Mouse (Mus musculus) embryonic facial prominence, embryonic 11.5 days (tissue): ENCODE results near the gene Mvb12b. TPM values are rescaled to one million over a fixed set of nuclear protein-coding genes. Genes with fewer than 3 reads are reported as not detected.

Source experiments
- ATAC-seq: fragments of 200-750 bp; cut with Nextera tagmentation; replicated peaks from 2 replicates; pipeline ENCODE4 v1.8.0; 2017; ENCODE audit warnings: low read depth; ENCODE audit not compliant: insufficient number of reproducible peaks, low FRiP score, low TSS enrichment
- DNase-seq: peaks from one replicate; pipeline ENCODE4 v3.0.0-alpha.2; 2015; ENCODE audit warnings: low spot score
- H3K27ac ChIP-seq: fragments of 300-500 bp; sonication (generic); replicated peaks from 2 replicates; pipeline ENCODE4 v1.5.1; 2014; ENCODE audit warnings: mild to moderate bottlenecking, low read depth, low read length, control low read depth
- H3K27me3 ChIP-seq: fragments of 300-500 bp; sonication (generic); 2 replicates; pipeline ENCODE4 v1.6.1; 2014; ENCODE audit warnings: mild to moderate bottlenecking, low read length, moderate library complexity, mixed read lengths; ENCODE audit not compliant: control insufficient read depth, insufficient read depth
- H3K36me3 ChIP-seq: fragments of 300-500 bp; sonication (generic); replicated peaks from 2 replicates; pipeline ENCODE4 v1.6.1; 2014; ENCODE audit warnings: low read depth, mild to moderate bottlenecking, low read length, moderate library complexity, mixed read lengths; ENCODE audit not compliant: control insufficient read depth, insufficient read depth
- H3K4me1 ChIP-seq: fragments of 300-500 bp; sonication (generic); 2 replicates; pipeline ENCODE4 v1.6.1; 2014; ENCODE audit warnings: low read length, mixed read lengths; ENCODE audit not compliant: control insufficient read depth, insufficient read depth
- H3K4me2 ChIP-seq: fragments of 300-500 bp; sonication (generic); 2 replicates; pipeline ENCODE4 v1.6.1; 2014; ENCODE audit warnings: low read depth, mild to moderate bottlenecking, control low read depth, low read length, moderate library complexity
- H3K4me3 ChIP-seq: fragments of 300-500 bp; sonication (generic); 2 replicates; pipeline ENCODE4 v1.5.1; 2014; ENCODE audit warnings: low read depth, low read length, control low read depth
- H3K9ac ChIP-seq: fragments of 300-500 bp; sonication (generic); replicated peaks from 2 replicates; pipeline ENCODE4 v1.6.1; 2014; ENCODE audit warnings: mild to moderate bottlenecking, control low read depth, low read length
- H3K9me3 ChIP-seq: fragments of 300-500 bp; sonication (generic); replicated peaks from 2 replicates; pipeline ENCODE4 v1.6.1; 2016; ENCODE audit warnings: mild to moderate bottlenecking, low read length, inconsistent platforms, mixed read lengths; ENCODE audit not compliant: control insufficient read depth
- WGBS: fragments of 180-500 bp; shearing (Covaris S2); extraction: QIAGEN DNeasy Blood & Tissue Kit; methylation state at CpG from one replicate; pipeline ENCODE4 v1.1.7; 2014; 5-methylcytosine and 5-hydroxymethylcytosine counted together
- polyA plus RNA-seq: library from polyadenylated mRNA; unstranded; fragments of >200 nt; fragmentation: Nextera tagmentation; extraction: Ambion mirVana; gene quantifications from 2 replicates; pipeline ENCODE4 v1.2.1, GENCODE M21; 2014

The Mvb12b gene
- polyA plus RNA-seq, 1 experiment from 2014 or later, result 23.3 TPM

DNA sequence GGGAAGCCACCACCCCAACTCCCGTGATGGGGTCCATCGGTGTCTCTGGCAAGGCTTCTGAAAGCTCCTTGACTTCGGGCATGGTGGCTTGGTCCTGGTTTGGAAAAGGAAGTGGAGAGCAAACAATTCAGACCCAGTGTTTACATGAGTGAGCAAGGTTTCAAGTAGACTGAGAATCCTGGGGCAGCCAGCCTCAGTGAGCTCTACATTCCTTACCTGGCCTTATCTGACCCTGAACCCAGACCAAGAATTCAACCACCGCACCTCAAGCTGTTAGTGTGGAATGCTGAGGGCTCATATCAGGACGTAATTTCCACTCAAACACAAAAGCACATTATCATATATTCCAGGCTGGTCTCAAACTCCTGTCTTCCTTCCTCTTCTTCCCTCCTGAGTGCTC, 13.4 kb downstream of the Mvb12b start:
- Histone ChIP-seq H3K27ac (no peak overlapping the region), H3K27me3 (no peaks in the 10 kb centered on the region), H3K9me3 (no peaks in the 10 kb centered on the region), H3K9ac (no peak overlapping the region), H3K4me1 (peaks cover 3% of the 10 kb centered on the region), H3K4me2 (no peak overlapping the region), H3K36me3 (no peaks in the 10 kb centered on the region; the same call in 1 of the 2 replicates), H3K4me3 (no peak overlapping the region)
- ATAC-seq, result no peak
- WGBS, result 81% methylated on average over 5 of the region's 5 CpGs
- no peak for DNase-seq

DNA sequence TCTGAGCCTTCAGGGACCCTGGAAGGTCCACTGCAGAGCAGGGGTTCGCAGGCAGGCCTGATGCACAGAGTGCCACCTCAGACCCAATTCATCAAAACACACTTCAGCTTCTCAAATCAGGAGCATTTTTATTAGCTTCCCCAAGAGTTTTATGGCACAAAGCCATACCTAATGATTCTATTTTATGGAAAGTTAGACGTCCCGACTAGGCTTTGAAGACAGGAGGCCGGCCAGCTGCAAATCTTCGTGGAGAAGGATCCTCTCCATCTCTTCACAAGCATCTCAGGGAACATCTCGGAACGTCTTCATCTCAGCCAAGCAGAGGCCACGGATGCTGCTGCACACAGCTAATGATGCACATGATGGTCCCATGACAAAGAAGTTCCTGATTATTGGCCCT, 14.2 kb downstream of the Mvb12b start:
- ATAC-seq (no peak), DNase-seq (no peak)
- H3K36me3 ChIP-seq, result no peaks in the 10 kb centered on the region; the same call in 1 of the 2 replicates
- no peaks in the 10 kb centered on the region for H3K27me3 ChIP-seq
- H3K4me3 ChIP-seq, result no peak overlapping the region
- no peaks in the 10 kb centered on the region for H3K9me3 ChIP-seq
- H3K27ac ChIP-seq, result no peak overlapping the region
- H3K4me2 ChIP-seq, result no peak overlapping the region
- 0 out of 2 replicates have a peak overlapping the region, but pooled peaks have one; percentile 19 for H3K9ac ChIP-seq
- peaks cover 3% of the 10 kb centered on the region for H3K4me1 ChIP-seq
- 90% methylated on average over 8 of the region's 8 CpGs for WGBS

DNA sequence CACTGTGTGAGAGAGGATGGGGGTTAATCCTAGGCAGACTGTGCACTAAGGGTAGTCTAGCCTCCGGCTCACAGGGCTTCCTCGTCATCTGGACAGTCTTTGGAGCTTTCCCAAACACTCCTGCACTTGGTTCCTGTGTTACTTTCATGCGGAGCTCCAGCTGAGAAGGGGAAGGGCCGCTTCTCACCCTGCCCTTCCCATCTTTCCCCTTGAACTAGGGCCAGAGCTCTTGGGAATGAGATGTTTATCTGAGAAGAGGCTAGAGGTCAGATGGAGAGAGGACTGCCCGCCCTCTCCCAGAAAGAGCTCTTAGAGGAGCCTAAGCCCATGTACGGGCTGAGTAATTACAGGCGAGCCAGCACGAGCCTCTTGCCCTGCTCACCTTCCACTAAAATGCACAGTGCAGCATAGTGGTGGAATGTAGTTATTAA, 14.9 kb downstream of the Mvb12b start:
- no peak for DNase-seq
- peaks cover 3% of the 10 kb centered on the region for H3K4me1 ChIP-seq

DNA sequence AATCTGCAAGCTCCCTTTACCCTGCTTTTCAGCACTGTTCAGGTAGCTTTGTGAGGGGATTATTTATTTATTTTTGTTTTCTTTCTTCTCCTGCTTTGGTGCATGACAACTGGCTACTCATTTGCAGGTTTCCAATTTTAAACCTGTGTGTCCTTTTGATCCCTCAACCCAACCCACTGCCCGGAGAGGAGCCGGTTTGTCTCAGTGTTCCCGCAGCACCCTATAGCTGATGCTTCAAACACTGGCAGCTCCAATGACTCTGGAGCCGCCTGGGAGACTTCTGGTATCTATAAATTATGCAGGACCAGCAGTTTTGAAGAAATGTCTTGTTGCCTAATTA, 16.6 kb downstream of the Mvb12b start:
- Histone ChIP-seq H3K4me3 (no peak overlapping the region), H3K4me2 (no peak overlapping the region), H3K9ac (no peak overlapping the region), H3K9me3 (no peaks in the 10 kb centered on the region), H3K27ac (no peak overlapping the region), H3K36me3 (no peaks in the 10 kb centered on the region; the same call in 1 of the 2 replicates), H3K4me1 (no peaks in the 10 kb centered on the region; the same call in 1 of the 2 replicates), H3K27me3 (no peaks in the 10 kb centered on the region)
- no peak for ATAC-seq
- DNase-seq, result no peak
- WGBS, result 85% methylated on average over 4 of the region's 4 CpGs

More for the DNA sequence above, 14.9 kb downstream of the Mvb12b start:
- Histone ChIP-seq H3K4me2 (no peak overlapping the region), H3K9me3 (no peaks in the 10 kb centered on the region), H3K4me3 (no peak overlapping the region), H3K27me3 (no peaks in the 10 kb centered on the region), H3K9ac (no peak overlapping the region), H3K27ac (no peak overlapping the region), H3K36me3 (no peaks in the 10 kb centered on the region; the same call in 1 of the 2 replicates)
- 50% methylated on average over 8 of the region's 8 CpGs for WGBS
- no peak for ATAC-seq

DNA sequence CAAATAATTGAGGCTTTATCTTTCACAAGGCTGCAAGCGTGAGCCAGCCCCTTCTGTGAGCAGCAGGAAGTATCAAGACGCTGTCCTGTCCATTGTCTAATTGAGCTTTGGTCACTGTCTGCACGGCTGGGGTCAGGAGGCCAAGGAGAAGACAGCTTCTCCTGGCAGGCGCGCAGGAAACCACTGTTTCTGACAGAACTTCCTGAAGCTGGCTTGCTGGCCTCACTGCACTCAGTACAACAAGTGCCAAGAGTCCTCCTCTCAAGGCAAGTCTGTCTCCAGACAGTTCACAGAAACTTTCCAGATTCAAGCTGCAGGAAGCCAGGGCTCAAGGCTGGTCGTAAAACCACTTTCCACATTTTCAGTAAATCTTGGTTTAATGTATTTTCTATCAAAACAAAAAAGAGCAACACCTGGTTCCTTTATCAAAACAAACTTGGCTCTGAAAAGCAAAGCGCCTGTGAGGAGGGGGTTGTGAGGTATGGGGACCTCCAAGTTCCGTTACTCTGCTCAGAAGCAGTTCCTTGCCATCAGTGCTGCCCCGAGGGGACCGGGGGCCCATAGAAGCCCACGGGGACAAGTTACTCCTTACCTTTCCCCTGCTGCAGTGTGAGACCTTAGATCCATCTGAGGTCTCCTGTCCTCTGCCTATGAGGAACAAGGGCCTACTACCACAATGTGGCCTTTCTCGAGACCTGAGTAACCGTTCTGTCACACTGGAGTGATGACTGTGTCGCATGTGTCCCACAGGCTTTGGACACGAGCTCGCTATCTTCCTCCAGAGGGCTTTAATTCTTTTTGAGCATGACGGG, 17.2 kb downstream of the Mvb12b start:
- ATAC-seq (no peak), DNase-seq (no peak)
- H3K27me3 ChIP-seq, result no peaks in the 10 kb centered on the region
- H3K4me3 ChIP-seq, result no peak overlapping the region
- no peak overlapping the region; the same call in 1 of the 2 replicates for H3K27ac ChIP-seq
- H3K4me2 ChIP-seq, result no peak overlapping the region
- H3K4me1 ChIP-seq, result no peaks in the 10 kb centered on the region; the same call in 1 of the 2 replicates
- no peaks in the 10 kb centered on the region for H3K9me3 ChIP-seq
- 48% methylated on average over 17 of the region's 17 CpGs for WGBS
- no peaks in the 10 kb centered on the region; the same call in 1 of the 2 replicates for H3K36me3 ChIP-seq
- no peak overlapping the region for H3K9ac ChIP-seq

DNA sequence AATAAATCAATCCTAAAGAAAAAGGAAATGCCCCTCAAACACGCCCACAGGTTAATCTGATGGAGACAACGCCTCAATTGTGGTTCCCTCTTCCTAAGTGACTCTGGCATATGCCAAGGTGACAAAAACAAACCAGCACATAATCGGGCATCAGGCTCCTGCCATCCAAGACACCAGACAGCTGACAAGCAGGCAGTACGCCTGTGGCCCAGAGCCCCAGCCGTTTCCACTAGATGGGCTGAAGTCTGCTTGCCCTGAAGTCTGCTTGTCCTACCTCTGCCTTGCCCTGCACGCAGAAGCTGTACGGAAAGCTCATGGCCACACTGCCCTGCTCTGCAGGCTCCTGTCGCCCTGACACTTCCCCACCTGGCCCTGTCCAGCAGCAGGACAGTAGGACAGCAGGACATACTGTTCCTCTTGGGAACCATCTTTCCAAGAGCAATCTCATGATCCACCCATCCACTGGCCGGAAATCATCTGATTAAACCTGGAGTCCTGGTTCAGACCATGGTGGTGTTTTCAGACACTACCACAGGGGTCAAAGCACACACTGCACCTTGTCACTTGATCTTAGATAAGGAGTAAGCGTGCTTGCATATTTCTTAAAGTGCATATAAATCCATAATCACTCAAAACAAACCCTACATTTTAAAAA, 17.9 kb downstream of the Mvb12b start:
- Histone ChIP-seq H3K4me3 (no peak overlapping the region), H3K36me3 (no peaks in the 10 kb centered on the region; the same call in 1 of the 2 replicates), H3K9me3 (no peaks in the 10 kb centered on the region), H3K4me2 (no peak overlapping the region), H3K9ac (no peak overlapping the region), H3K27ac (peak overlapping the region; percentile 14; the same call in 1 of the 2 replicates), H3K4me1 (no peaks in the 10 kb centered on the region), H3K27me3 (no peaks in the 10 kb centered on the region)
- DNase-seq, result no peak
- 76% methylated on average over 10 of the region's 10 CpGs for WGBS
- ATAC-seq, result no peak

DNA sequence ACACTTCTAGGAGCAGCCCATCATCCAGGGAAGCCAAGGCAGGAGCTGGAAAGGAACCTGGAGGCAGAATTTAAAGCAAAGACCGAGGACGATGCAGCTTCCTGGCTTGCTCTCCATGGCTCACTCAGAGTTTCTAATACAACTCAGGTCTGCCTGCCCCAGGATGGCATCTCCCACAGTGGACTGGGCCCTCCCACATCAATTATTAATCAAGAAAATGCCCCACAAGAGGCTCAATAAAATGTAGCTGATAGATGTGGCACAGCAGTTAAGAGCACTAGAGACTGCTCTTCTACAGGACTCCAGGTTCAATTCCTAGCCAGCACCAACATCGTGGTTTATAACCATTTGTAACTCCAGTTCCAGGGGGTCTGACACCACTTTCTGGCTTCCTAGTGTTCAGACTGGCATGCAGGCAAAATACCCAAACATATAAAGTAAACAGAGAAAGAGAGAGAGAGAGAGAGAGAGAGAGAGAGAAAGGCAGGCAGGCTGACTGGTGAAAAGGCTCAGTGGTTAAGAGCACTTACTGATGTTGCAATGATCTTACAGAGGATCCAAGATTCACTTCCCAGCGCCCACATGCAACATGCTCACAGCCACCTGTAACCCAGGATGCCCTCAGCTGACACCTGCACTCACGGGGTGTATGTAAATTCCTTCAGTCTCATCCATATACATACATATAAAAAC, 18.6 kb downstream of the Mvb12b start:
- no peak for ATAC-seq
- 81% methylated on average over 5 of the region's 5 CpGs for WGBS

More for the DNA sequence above, 18.6 kb downstream of the Mvb12b start:
- H3K27me3 ChIP-seq, result no peaks in the 10 kb centered on the region
- H3K27ac ChIP-seq, result no peak overlapping the region
- no peaks in the 10 kb centered on the region for H3K4me1 ChIP-seq
- no peak for DNase-seq
- no peaks in the 10 kb centered on the region for H3K9me3 ChIP-seq
- H3K4me2 ChIP-seq, result no peak overlapping the region
- H3K4me3 ChIP-seq, result no peak overlapping the region
- no peak overlapping the region for H3K9ac ChIP-seq
- no peaks in the 10 kb centered on the region; the same call in 1 of the 2 replicates for H3K36me3 ChIP-seq
